Mouse (Mus musculus) ZHBTc4 (cell line): ENCODE results near the gene Atp1b2.
"Not testable (repeated sequence)": the region's sequence is repeated elsewhere in the genome, so short reads cannot be mapped to it uniquely, and the experiment has no call there.

Experiments
- DNase-seq: peaks from one replicate; pipeline ENCODE4 v3.0.0-alpha.2; 2011; ENCODE audit warnings: low read depth, low spot score

Gene Atp1b2

GRCm38 (mm10) chr11:69605726-69606490 lies at the start of gene Atp1b2:
Gene Atp1b2 (minus strand): TSS chr11:69605942.
- DNase-seq: peak; percentile 92

GRCm38 (mm10) chr11:69654760-69655159 lies 49.0 kb upstream of the Atp1b2 start:
- DNase-seq: peak; percentile 88

- DNase-seq: no peak
Observed at GRCm38 (mm10) chr11:69653399-69653798, 47.7 kb upstream of the Atp1b2 start.

GRCm38 (mm10) chr11:69645860-69646259 lies 40.1 kb upstream of the Atp1b2 start:
- DNase-seq: no peak

- DNase-seq: no peak
Observed at GRCm38 (mm10) chr11:69635471-69635870, 29.7 kb upstream of the Atp1b2 start.

- peak; percentile 79 for DNase-seq
Observed at GRCm38 (mm10) chr11:69633128-69633866, 27.6 kb upstream of the Atp1b2 start.

GRCm38 (mm10) chr11:69632284-69633089 lies 26.7 kb upstream of the Atp1b2 start, which contains the start of gene Fxr2:
Gene Fxr2 (plus strand): TSS chr11:69632990.
- DNase-seq: peak; percentile 100

- peak; percentile 72 for DNase-seq
Observed at GRCm38 (mm10) chr11:69629802-69630201, 24.1 kb upstream of the Atp1b2 start.

- peak; percentile 90 for DNase-seq
Observed at GRCm38 (mm10) chr11:69628286-69628685, 22.5 kb upstream of the Atp1b2 start.

- not testable (repeated sequence) for DNase-seq
Observed at GRCm38 (mm10) chr11:69624339-69624738, 18.6 kb upstream of the Atp1b2 start.

- peak; percentile 43 for DNase-seq
Observed at GRCm38 (mm10) chr11:69623006-69623405, 17.3 kb upstream of the Atp1b2 start.

- DNase-seq: no peak
Observed at GRCm38 (mm10) chr11:69622406-69622805, 16.7 kb upstream of the Atp1b2 start.

GRCm38 (mm10) chr11:69621571-69622268 lies 16.0 kb upstream of the Atp1b2 start, which contains the start of gene Sat2:
Gene Sat2 (plus strand): TSS chr11:69622024.
- no peak for DNase-seq

- DNase-seq: no peak
Observed at GRCm38 (mm10) chr11:69620394-69621081, 14.8 kb upstream of the Atp1b2 start.

GRCm38 (mm10) chr11:69617805-69618204 lies 12.1 kb upstream of the Atp1b2 start, which contains the start of gene Shbg:
Gene Shbg (minus strand): TSS chr11:69617905.
- DNase-seq: no peak

- no peak for DNase-seq
Observed at GRCm38 (mm10) chr11:69616781-69617180, 11.0 kb upstream of the Atp1b2 start.

- peak; percentile 12 for DNase-seq
Observed at GRCm38 (mm10) chr11:69614257-69614588, 8.5 kb upstream of the Atp1b2 start.

- peak; percentile 89 for DNase-seq
Observed at GRCm38 (mm10) chr11:69613553-69614256, 8.0 kb upstream of the Atp1b2 start.

- DNase-seq: no peak
Observed at GRCm38 (mm10) chr11:69610899-69611298, 5.2 kb upstream of the Atp1b2 start.

GRCm38 (mm10) chr11:69609416-69609815 lies 3.7 kb upstream of the Atp1b2 start:
- DNase-seq: no peak
